Mouse (Mus musculus): ENCODE measurements around the gene Lrp2. TPM values are rescaled to one million over a fixed set of nuclear protein-coding genes. Genes with fewer than 3 reads are reported as not detected.

Lrp2 gene
- total RNA-seq, 1 experiment from 2014 or later = not detected

GRCm38 (mm10) chr2:69530691-69531527, 55.0 kb downstream of the Lrp2 start:
- no peak for ATAC-seq (replicated peaks; ENCODE audit: low read depth, poor library complexity, severe bottlenecking)

DNA sequence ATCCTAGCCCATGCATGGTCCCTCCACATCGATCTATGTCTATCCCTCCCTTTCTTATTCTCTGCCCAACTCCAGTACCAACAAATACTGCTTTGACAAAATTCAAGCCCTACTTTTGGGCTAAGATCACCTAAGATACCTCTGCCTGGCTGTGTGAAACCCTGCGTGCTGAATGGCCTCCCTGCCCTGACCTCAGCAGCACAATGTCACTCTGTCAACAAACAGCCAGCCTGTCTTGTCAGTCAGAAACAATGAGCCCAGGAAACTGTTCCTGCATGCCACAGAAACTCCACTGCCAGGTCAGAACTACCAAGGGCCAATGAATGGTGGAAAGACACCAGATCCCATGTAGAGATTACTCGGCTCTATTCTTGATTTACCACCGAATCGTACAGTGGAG, 55.7 kb downstream of the Lrp2 start:
- no peak for ATAC-seq (replicated peaks; ENCODE audit: low read depth, poor library complexity, severe bottlenecking)

- ATAC-seq (replicated peaks; ENCODE audit: low read depth, poor library complexity, severe bottlenecking) = no peak
These were observed 65.6 kb downstream of the Lrp2 start for GRCm38 (mm10) chr2:69520273-69520672.

DNA sequence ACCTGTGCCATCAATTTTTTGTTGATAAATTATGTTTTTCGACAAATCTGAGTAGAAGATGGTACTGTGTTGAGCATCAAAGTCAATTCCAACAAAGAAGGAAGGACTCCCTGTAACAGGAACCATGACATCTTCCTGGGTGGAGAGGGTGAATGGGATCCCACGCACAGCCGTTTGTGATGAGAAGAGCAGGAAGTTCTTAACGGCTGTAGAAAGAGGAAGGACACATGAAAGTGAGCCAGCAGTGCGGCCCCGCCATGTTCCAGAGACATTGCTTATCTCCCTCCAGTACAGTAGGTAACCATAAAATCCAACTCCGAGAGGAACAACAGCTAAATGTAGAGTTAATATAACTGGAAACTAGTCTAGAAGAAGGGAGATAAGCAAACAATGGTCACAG, 67.6 kb downstream of the Lrp2 start:
- ATAC-seq (replicated peaks; ENCODE audit: low read depth, poor library complexity, severe bottlenecking) = peak; percentile 54; the same call in 1 of the 2 replicates

GRCm38 (mm10) chr2:69511766-69512165, 74.1 kb downstream of the Lrp2 start:
- no peak for ATAC-seq (replicated peaks; ENCODE audit: low read depth, poor library complexity, severe bottlenecking)

DNA sequence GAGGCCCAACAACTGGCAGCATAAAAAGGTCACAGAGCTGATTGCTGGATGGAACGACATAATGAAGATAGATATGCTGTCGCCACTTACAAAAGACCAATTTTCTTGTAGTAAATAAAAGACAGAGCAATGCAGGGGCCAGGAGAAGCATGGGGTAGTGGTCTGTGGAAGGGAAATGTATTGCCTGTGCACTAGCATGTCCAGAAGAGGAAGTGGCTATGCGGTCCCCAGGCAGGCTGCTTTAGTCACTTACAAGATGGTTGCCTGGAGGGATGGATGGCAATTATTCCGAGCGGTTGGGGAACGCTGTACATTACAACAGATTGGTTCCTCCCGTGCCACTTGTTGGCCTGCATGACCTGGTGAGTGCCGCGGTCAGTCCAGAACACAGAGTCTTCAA, 85.5 kb downstream of the Lrp2 start:
- ATAC-seq (replicated peaks; ENCODE audit: low read depth, poor library complexity, severe bottlenecking) = peak; percentile 42; the same call in 1 of the 2 replicates

GRCm38 (mm10) chr2:69493130-69493529, 92.7 kb downstream of the Lrp2 start:
- ATAC-seq (replicated peaks; ENCODE audit: low read depth, poor library complexity, severe bottlenecking) = 0 out of 2 replicates have a peak, but pooled peaks have one; percentile 39

- no peak for ATAC-seq (replicated peaks; ENCODE audit: low read depth, poor library complexity, severe bottlenecking)
These were observed 104.9 kb downstream of the Lrp2 start for GRCm38 (mm10) chr2:69480965-69481364.

DNA sequence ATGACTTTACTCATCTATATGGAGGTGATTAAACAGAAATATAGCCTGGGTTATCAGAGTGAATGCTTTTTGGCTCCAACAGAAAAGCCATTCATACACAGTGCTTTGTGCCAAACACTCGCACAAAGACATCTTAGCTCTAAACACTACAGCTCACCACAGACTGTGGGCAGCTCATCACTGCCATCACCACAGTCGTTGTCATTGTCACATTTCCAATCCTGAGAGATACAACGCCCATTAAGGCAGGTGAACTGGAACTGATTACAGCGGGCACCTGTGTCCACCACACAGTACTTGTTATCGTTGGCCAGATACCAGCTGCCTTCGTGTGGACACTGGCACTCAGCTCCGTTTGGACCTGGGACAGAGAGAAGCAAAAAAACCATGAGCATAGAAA, 106.0 kb downstream of the Lrp2 start:
- no peak for ATAC-seq (replicated peaks; ENCODE audit: low read depth, poor library complexity, severe bottlenecking)

- ATAC-seq (replicated peaks; ENCODE audit: low read depth, poor library complexity, severe bottlenecking) = no peak
These were observed 109.0 kb downstream of the Lrp2 start for GRCm38 (mm10) chr2:69476901-69477300.

DNA sequence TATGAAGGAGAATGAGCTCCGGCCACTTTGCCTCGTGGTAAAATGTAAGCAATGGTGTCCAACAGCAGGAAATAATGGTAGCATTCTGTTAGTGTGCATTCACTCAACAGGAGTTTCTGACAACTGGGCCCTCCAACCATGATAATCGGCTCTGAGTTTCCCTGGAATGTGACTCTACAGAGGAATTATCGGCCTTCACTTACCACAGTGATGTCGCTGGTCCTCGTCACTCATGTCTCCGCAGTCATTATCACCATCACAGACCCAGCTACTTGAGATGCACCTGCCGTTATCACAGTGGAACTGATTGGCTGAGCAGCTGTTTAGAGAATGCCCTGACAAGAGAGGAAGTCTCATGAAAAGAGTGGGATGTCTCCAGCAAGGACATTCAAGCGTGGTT, 110.7 kb downstream of the Lrp2 start:
- ATAC-seq (replicated peaks; ENCODE audit: low read depth, poor library complexity, severe bottlenecking) = no peak

DNA sequence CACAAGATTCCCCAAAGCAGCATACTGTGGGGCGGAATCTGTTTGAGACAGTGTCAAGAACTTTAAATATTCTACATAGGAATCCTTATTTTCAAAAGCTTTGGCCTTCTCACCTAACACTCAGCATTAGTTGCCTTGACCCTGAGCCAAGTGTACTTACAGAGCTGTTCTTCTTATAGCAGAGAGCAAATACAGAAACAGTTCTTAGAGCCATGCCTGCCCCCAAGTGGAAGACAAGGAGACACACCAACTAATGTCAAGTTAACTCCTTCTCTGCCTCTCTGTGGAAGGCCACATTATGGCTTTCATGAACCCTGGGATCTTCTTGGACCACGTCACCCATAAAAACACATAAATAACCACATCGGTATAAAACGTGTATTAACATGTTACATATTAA, 114.0 kb downstream of the Lrp2 start:
- no peak for ATAC-seq (replicated peaks; ENCODE audit: low read depth, poor library complexity, severe bottlenecking)

DNA sequence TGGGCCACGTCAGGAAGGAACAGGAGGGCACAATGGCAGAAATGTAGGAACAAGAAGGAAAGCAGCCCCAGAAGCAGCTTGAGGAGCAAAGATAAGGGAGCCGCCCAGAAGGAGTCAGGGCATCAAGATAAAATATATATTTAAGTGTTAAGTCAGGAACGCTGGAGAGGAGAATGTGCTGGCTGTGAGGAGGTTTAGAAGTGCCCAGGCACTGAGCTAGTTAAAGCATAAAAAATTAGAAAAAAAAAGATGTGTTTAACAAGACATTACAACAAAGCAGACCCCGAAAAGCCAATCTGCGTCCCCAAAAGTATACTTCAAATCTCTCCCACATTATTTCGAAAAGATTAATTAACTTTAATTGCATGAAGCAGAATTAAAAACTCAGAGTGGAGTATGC, 122.3 kb downstream of the Lrp2 start:
- no peak for ATAC-seq (replicated peaks; ENCODE audit: low read depth, poor library complexity, severe bottlenecking)

GRCm38 (mm10) chr2:69459481-69459880, 126.4 kb downstream of the Lrp2 start:
- ATAC-seq (replicated peaks; ENCODE audit: low read depth, poor library complexity, severe bottlenecking) = no peak

- no peak for ATAC-seq (replicated peaks; ENCODE audit: low read depth, poor library complexity, severe bottlenecking)
These were observed 134.7 kb downstream of the Lrp2 start for GRCm38 (mm10) chr2:69451128-69451527.

DNA sequence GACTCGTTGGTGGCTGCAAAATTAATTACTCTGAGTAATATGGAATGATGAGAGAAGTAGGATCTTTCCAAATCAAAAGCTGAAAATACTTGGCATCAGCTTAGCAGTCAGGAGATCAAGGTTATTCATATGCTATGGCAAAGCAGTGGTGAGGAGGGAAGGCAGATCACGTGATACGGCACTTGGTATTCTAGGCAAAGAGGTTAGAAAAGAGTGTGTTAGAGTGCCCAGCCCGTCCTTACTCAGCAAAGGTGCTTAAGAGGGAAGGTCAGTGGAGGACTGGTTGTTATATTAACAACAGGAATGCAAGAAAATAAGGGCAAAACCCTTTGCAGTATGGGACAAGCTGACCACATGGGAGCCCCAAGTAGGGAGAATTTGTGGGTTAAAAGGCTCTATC, 137.3 kb downstream of the Lrp2 start:
- no peak for ATAC-seq (replicated peaks; ENCODE audit: low read depth, poor library complexity, severe bottlenecking)

DNA sequence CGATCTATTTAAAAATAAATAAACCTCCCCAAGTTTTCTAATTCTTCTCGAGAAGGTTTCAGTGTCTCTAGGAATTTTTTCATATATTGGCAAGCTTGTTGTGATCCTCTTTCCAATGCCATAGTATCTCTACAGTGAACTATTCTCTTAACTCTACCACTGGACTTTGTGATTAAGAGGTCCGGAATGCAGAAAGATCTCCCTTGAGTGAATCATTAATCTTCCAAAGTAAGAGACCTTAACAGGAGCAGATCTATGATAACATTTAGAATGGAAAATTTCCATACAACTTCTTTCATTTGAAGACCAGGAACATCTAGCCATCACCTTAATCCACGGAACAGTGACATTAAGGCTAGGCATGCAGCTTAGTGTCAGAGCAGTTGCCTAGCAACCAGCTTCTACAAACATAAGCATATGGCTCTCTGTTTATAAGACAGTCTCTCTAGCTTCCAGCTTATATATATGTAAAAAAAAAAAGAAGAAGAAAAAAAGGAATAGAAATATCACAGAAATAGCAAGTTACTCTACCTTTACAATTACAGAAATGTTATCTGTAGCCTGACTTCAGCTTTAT, 139.9 kb downstream of the Lrp2 start:
- ATAC-seq (replicated peaks; ENCODE audit: low read depth, poor library complexity, severe bottlenecking) = no peak

- no peak for ATAC-seq (replicated peaks; ENCODE audit: low read depth, poor library complexity, severe bottlenecking)
These were observed 144.2 kb downstream of the Lrp2 start for GRCm38 (mm10) chr2:69441656-69442055.

GRCm38 (mm10) chr2:69428116-69428515, 157.7 kb downstream of the Lrp2 start:
- ATAC-seq (replicated peaks; ENCODE audit: low read depth, poor library complexity, severe bottlenecking) = peak; percentile 62; the same call in 1 of the 2 replicates

DNA sequence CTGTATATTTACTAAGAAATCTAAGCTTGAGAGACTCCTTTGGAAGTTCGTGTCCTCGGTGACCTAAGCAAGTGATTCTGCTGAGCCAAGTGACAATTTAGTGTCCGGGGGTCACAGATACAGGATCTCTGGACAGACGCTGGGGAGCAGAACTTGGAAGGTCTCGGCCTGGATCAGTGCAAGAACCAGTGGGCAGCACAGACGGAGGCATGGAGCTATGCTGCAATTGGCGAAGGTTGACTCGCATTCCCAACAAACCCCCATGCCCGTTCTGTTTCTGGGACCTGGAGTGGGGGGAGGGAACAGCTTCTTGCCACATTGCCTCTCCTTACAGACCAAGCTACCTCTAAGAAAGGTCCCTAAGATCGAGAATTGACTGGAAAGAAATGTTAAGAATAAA, 158.7 kb downstream of the Lrp2 start:
- no peak for ATAC-seq (replicated peaks; ENCODE audit: low read depth, poor library complexity, severe bottlenecking)

- no peak for ATAC-seq (replicated peaks; ENCODE audit: low read depth, poor library complexity, severe bottlenecking)
These were observed 159.8 kb downstream of the Lrp2 start for GRCm38 (mm10) chr2:69426081-69426480.

- no peak for ATAC-seq (replicated peaks; ENCODE audit: low read depth, poor library complexity, severe bottlenecking)
These were observed 161.0 kb downstream of the Lrp2 start for GRCm38 (mm10) chr2:69424829-69425228.
